ENCODE assay signal across 8 mouse cellular contexts in the genomic region with DNA sequence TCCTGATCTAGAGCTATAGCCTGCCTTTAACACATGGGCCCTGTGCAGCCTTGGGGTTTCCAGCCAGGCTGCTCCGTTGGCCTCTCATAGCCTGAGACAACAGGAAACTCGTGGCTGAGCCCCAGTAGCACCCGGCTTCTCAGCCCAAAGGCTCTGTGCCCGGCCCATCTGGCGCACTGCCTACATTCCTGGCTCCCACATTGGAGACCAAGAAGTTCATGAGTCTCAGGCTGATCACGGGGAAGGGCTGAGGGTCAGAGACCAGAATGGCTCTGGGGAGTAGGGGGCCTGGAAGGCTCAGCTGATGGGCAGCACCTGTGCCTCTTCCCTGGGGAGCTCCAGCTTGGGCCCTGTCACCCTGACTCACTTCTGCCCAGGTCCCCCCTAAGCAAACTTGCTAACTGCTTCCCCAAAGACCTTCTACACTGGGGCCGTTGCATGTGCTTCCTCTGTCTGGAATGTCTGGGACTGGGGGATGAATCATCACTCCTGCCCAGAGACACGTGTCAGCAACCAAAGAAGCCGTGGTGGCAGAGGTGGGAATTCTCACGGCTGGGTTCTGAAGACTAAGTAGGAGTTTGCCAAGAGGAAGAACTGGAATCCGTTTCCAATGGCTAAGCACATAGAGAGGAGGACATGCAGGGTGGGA. TPM values are rescaled to one million over a fixed set of nuclear protein-coding genes. Genes with fewer than 3 reads are reported as not detected.
DNase-seq lines count a peak whose midpoint lies in the region; ATAC-seq and TF ChIP-seq lines count a peak whose summit lies in the region.

No protein-coding gene starts in this region.

- TF ChIP-seq POLR2A in liver, adult 2 months (IDR thresholded peaks at IDR 0.05; ENCODE audit: extremely low read depth, insufficient read depth, low read length): no peak
- no peak for TF ChIP-seq POLR2A in bone marrow macrophage, adult 2 months (IDR thresholded peaks at IDR 0.05; ENCODE audit: borderline replicate concordance, low read depth, low read length)

- no peak overlapping the region for H3K4me2 ChIP-seq in heart, embryonic 13.5 days
- H3K4me2 ChIP-seq in lung, embryonic 14.5 days: no peak overlapping the region

- no peak overlapping the region for H3K4me3 ChIP-seq in liver, adult 2 months (ENCODE audit: insufficient read depth, low read depth, low read length)
- no peak overlapping the region for H3K4me3 ChIP-seq in bone marrow macrophage, adult 2 months (ENCODE audit: insufficient read depth, low read length)
- H3K4me3 ChIP-seq in heart, embryonic 13.5 days: no peak overlapping the region
- H3K4me3 ChIP-seq in lung, embryonic 14.5 days (ENCODE audit: low read depth, low read length): no peak overlapping the region

- ATAC-seq in heart, embryonic 13.5 days (ENCODE audit: extremely low read depth, insufficient number of reproducible peaks, low FRiP score, low TSS enrichment): no peak
- peak; percentile 28; the same call in 1 of the 2 replicates for ATAC-seq in lung, embryonic 14.5 days (ENCODE audit: insufficient read depth)
- ATAC-seq in inflammation-experienced regulatory T-cells, adult 6 months: no peak

- TF ChIP-seq CTCF in liver, adult 2 months (IDR thresholded peaks at IDR 0.05; ENCODE audit: low read depth, low read length): no peak
- TF ChIP-seq CTCF in bone marrow macrophage, adult 2 months (IDR thresholded peaks at IDR 0.05; ENCODE audit: low read depth, low read length): no peak
- no peak for TF ChIP-seq CTCF in lung, embryonic 14.5 days (IDR thresholded peaks at IDR 0.05; ENCODE audit: low read depth)

- H3K27ac ChIP-seq in liver, adult 2 months (replicated peaks; ENCODE audit: insufficient read depth, low read depth, low read length): peak overlapping the region; percentile 7; the same call in 1 of the 2 replicates
- H3K27ac ChIP-seq in bone marrow macrophage, adult 2 months (ENCODE audit: insufficient read depth, low read depth, low read length): peak overlapping the region; percentile 2
- peak overlapping the region; percentile 20; the same call in 1 of the 2 replicates for H3K27ac ChIP-seq in heart, embryonic 13.5 days (replicated peaks)
- no peak overlapping the region for H3K27ac ChIP-seq in lung, embryonic 14.5 days (ENCODE audit: low read depth)

- no peaks in the 10 kb centered on the region for H3K27me3 ChIP-seq in liver, adult 2 months (ENCODE audit: control insufficient read depth, insufficient read depth, low read length)
- peaks cover 26% of the 10 kb centered on the region for H3K27me3 ChIP-seq in heart, embryonic 13.5 days (replicated peaks)
- H3K27me3 ChIP-seq in lung, embryonic 14.5 days (ENCODE audit: insufficient read depth, low read length): peaks cover 7% of the 10 kb centered on the region; the same call in 1 of the 2 replicates

- no peak overlapping the region for H3K9ac ChIP-seq in liver, adult 2 months (ENCODE audit: low read depth, low read length)
- H3K9ac ChIP-seq in heart, embryonic 13.5 days: peak overlapping the region; percentile 41; the same call in 1 of the 2 replicates
- no peak overlapping the region for H3K9ac ChIP-seq in lung, embryonic 14.5 days

- no peaks in the 10 kb centered on the region for H3K9me3 ChIP-seq in heart, embryonic 13.5 days
- H3K9me3 ChIP-seq in lung, embryonic 14.5 days (ENCODE audit: low read depth, low read length): no peaks in the 10 kb centered on the region

- WGBS in liver, adult 2 months: 29% methylated on average over 11 of the region's 11 CpGs
- WGBS in heart, embryonic 13.5 days: 29% methylated on average over 11 of the region's 11 CpGs
- 32% methylated on average over 11 of the region's 11 CpGs for WGBS in lung, embryonic 14.5 days

- H3K4me1 ChIP-seq in liver, adult 2 months (ENCODE audit: control insufficient read depth, insufficient read depth, low read length): peaks cover 17% of the 10 kb centered on the region
- H3K4me1 ChIP-seq in bone marrow macrophage, adult 2 months (ENCODE audit: control insufficient read depth, insufficient read depth, low read length): peaks cover 18% of the 10 kb centered on the region
- H3K4me1 ChIP-seq in heart, embryonic 13.5 days: peaks cover 25% of the 10 kb centered on the region
- H3K4me1 ChIP-seq in lung, embryonic 14.5 days (ENCODE audit: insufficient read depth): no peaks in the 10 kb centered on the region

- peak; percentile 69 for DNase-seq in liver, adult 2 months (ENCODE audit: extremely low read depth, low read depth, low spot score)
- no peak for DNase-seq in liver
- DNase-seq in lung, embryonic 14.5 days: peak; percentile 82
- DNase-seq in left cerebral cortex, postnatal 36 days (ENCODE audit: low spot score in 2 of 2): no peak
- no peak for DNase-seq in thymus, postnatal 10 days (ENCODE audit: low spot score in 2 of 2)

- intact Hi-C loops in left cerebral cortex, postnatal 36 days (cut with DNase I): no loop called here

- H3K79me2 ChIP-seq in liver, adult 2 months (ENCODE audit: control insufficient read depth, insufficient read depth, low read length): no peaks in the 10 kb centered on the region

- H3K36me3 ChIP-seq in liver, adult 2 months (ENCODE audit: control insufficient read depth, insufficient read depth, low read length): no peaks in the 10 kb centered on the region
- no peaks in the 10 kb centered on the region for H3K36me3 ChIP-seq in heart, embryonic 13.5 days
- H3K36me3 ChIP-seq in lung, embryonic 14.5 days (ENCODE audit: insufficient read depth): no peaks in the 10 kb centered on the region

RNA-seq across cellular contexts. Expression of a gene that starts 2.2 kb away (rescaled TPM):
- total RNA-seq in liver, adult 2 months (2014; rRNA removed): 7.0 and 11.5 TPM in 2 replicates
- 8.2 and 11.0 TPM in 2 replicates for polyA plus RNA-seq in liver, adult 2 months (2012; rRNA removed)
- polyA plus RNA-seq in bone marrow macrophage, adult 2 months (2012; ENCODE audit: insufficient read depth, insufficient read length, missing spikeins): 19.9 and 26.4 TPM in 2 replicates
- polyA plus RNA-seq in heart, embryonic 13.5 days (2015; fragmentation: Nextera tagmentation; extraction: Ambion mirVana): 8.6 and 8.7 TPM in 2 replicates
- 15.0 and 15.3 TPM in 2 replicates for polyA plus RNA-seq in lung, embryonic 14.5 days (2014; fragmentation: Nextera tagmentation; extraction: Ambion mirVana)
- total RNA-seq in left cerebral cortex, postnatal 36 days (2021): 10 to 100 TPM; 11.4 to 11.5 TPM
- polyA plus RNA-seq in inflammation-experienced regulatory T-cells, adult 6 months (2017; shearing (Covaris generic)): 1 to 10 TPM; 1.4 to 2.1 (median 1.7) TPM

RNA-seq across cellular contexts. Expression of a gene that starts 28.2 kb away (rescaled TPM):
- 0.07 and 0.18 TPM in 2 replicates for total RNA-seq in liver, adult 2 months (2014; rRNA removed)
- polyA plus RNA-seq in liver, adult 2 months (2012; rRNA removed): 0.12 and 0.22 TPM in 2 replicates
- polyA plus RNA-seq in bone marrow macrophage, adult 2 months (2012; ENCODE audit: insufficient read depth, insufficient read length, missing spikeins): not detected in 2 replicates
- 0.11 and 0.15 TPM in 2 replicates for polyA plus RNA-seq in heart, embryonic 13.5 days (2015; fragmentation: Nextera tagmentation; extraction: Ambion mirVana)
- 0.33 TPM in 1 of 2 replicates, not detected in the other for polyA plus RNA-seq in lung, embryonic 14.5 days (2014; fragmentation: Nextera tagmentation; extraction: Ambion mirVana)
- total RNA-seq in left cerebral cortex, postnatal 36 days (2021): under 1 TPM; 0.57 to 0.79 TPM
- not detected for polyA plus RNA-seq in inflammation-experienced regulatory T-cells, adult 6 months (2017; shearing (Covaris generic))

Comparison
In these comparisons a context has a peak if more than half of its experiments do, and no peak if none do; other contexts are left out.
1. DNase-seq: peak in liver, adult 2 months (single experiment) and lung, embryonic 14.5 days (single experiment); none in liver (single experiment), left cerebral cortex, postnatal 36 days (0 of 2) and thymus, postnatal 10 days (0 of 2).